Mouse (Mus musculus): ENCODE measurements around the gene Dock10. TPM values are rescaled to one million over a fixed set of nuclear protein-coding genes. Genes with fewer than 3 reads are reported as not detected.
A peak's percentile ranks its signal among the peaks of the same experiment; 100 is the strongest.

Gene Dock10
- polyA plus RNA-seq, 1 experiment from 2014 or later: 3.2 TPM

- H3K4me2 ChIP-seq (ENCODE audit: low read length): no peak overlapping the region
- no peaks in the 10 kb centered on the region for H3K36me3 ChIP-seq (ENCODE audit: control insufficient read depth, insufficient read depth)
- no peak overlapping the region for H3K4me3 ChIP-seq (replicated peaks; ENCODE audit: low read length)
- H3K9ac ChIP-seq (replicated peaks; ENCODE audit: low read depth, low read length): no peak overlapping the region
- no peak overlapping the region for H3K27ac ChIP-seq (ENCODE audit: low read length)
- H3K4me1 ChIP-seq (replicated peaks; ENCODE audit: control insufficient read depth, insufficient read depth, low read length): no peaks in the 10 kb centered on the region
- 97% methylated on average over 1 of the region's 1 CpGs for WGBS
- H3K27me3 ChIP-seq (replicated peaks; ENCODE audit: control insufficient read depth, insufficient read depth, low read length): no peaks in the 10 kb centered on the region
- H3K9me3 ChIP-seq (ENCODE audit: control insufficient read depth, low read length): no peaks in the 10 kb centered on the region
- ATAC-seq: no peak
Observed at GRCm38 (mm10) chr1:80556446-80556845, 201.9 kb downstream of the Dock10 start.

GRCm38 (mm10) chr1:80541522-80541921 lies 216.8 kb downstream of the Dock10 start:
- H3K4me3 ChIP-seq (replicated peaks; ENCODE audit: low read length): no peak overlapping the region
- no peak overlapping the region for H3K9ac ChIP-seq (replicated peaks; ENCODE audit: low read depth, low read length)
- H3K9me3 ChIP-seq (ENCODE audit: control insufficient read depth, low read length): no peaks in the 10 kb centered on the region
- peak; percentile 23; the same call in 1 of the 2 replicates for ATAC-seq
- no peaks in the 10 kb centered on the region for H3K27me3 ChIP-seq (replicated peaks; ENCODE audit: control insufficient read depth, insufficient read depth, low read length)
- no peak overlapping the region for H3K27ac ChIP-seq (ENCODE audit: low read length)
- H3K4me2 ChIP-seq (ENCODE audit: low read length): no peak overlapping the region
- no peaks in the 10 kb centered on the region for H3K36me3 ChIP-seq (ENCODE audit: control insufficient read depth, insufficient read depth)
- WGBS: 88% methylated on average over 3 of the region's 3 CpGs
- H3K4me1 ChIP-seq (replicated peaks; ENCODE audit: control insufficient read depth, insufficient read depth, low read length): no peaks in the 10 kb centered on the region

GRCm38 (mm10) chr1:80522197-80522596 lies 236.1 kb downstream of the Dock10 start:
- H3K4me3 ChIP-seq (replicated peaks; ENCODE audit: low read length): no peak overlapping the region
- ATAC-seq: no peak

GRCm38 (mm10) chr1:80520456-80520855 lies 237.9 kb downstream of the Dock10 start:
- no peak overlapping the region for H3K9ac ChIP-seq (replicated peaks; ENCODE audit: low read depth, low read length)
- H3K4me1 ChIP-seq (replicated peaks; ENCODE audit: control insufficient read depth, insufficient read depth, low read length): peaks cover 8% of the 10 kb centered on the region
- H3K4me2 ChIP-seq (ENCODE audit: low read length): no peak overlapping the region
- H3K27me3 ChIP-seq (replicated peaks; ENCODE audit: control insufficient read depth, insufficient read depth, low read length): no peaks in the 10 kb centered on the region
- WGBS: 9% methylated on average over 2 of the region's 2 CpGs
- H3K27ac ChIP-seq (ENCODE audit: low read length): no peak overlapping the region
- no peaks in the 10 kb centered on the region for H3K9me3 ChIP-seq (ENCODE audit: control insufficient read depth, low read length)
- no peak overlapping the region for H3K4me3 ChIP-seq (replicated peaks; ENCODE audit: low read length)
- H3K36me3 ChIP-seq (ENCODE audit: control insufficient read depth, insufficient read depth): no peaks in the 10 kb centered on the region
- peak; percentile 68 for ATAC-seq

More at GRCm38 (mm10) chr1:80522197-80522596, 236.1 kb downstream of the Dock10 start:
- WGBS: 66% methylated on average over 5 of the region's 5 CpGs
- H3K36me3 ChIP-seq (ENCODE audit: control insufficient read depth, insufficient read depth): no peaks in the 10 kb centered on the region
- no peaks in the 10 kb centered on the region for H3K27me3 ChIP-seq (replicated peaks; ENCODE audit: control insufficient read depth, insufficient read depth, low read length)
- no peak overlapping the region for H3K9ac ChIP-seq (replicated peaks; ENCODE audit: low read depth, low read length)
- no peaks in the 10 kb centered on the region for H3K9me3 ChIP-seq (ENCODE audit: control insufficient read depth, low read length)
- no peak overlapping the region for H3K4me2 ChIP-seq (ENCODE audit: low read length)
- peaks cover 8% of the 10 kb centered on the region for H3K4me1 ChIP-seq (replicated peaks; ENCODE audit: control insufficient read depth, insufficient read depth, low read length)
- no peak overlapping the region for H3K27ac ChIP-seq (ENCODE audit: low read length)

- 6% methylated on average over 1 of the region's 1 CpGs for WGBS
- Histone ChIP-seq H3K4me3 (replicated peaks; ENCODE audit: low read length) (no peak overlapping the region), H3K27me3 (replicated peaks; ENCODE audit: control insufficient read depth, insufficient read depth, low read length) (no peaks in the 10 kb centered on the region), H3K27ac (ENCODE audit: low read length) (no peak overlapping the region), H3K4me2 (ENCODE audit: low read length) (no peak overlapping the region), H3K4me1 (replicated peaks; ENCODE audit: control insufficient read depth, insufficient read depth, low read length) (peaks cover 8% of the 10 kb centered on the region), H3K36me3 (ENCODE audit: control insufficient read depth, insufficient read depth) (no peaks in the 10 kb centered on the region), H3K9me3 (ENCODE audit: control insufficient read depth, low read length) (no peaks in the 10 kb centered on the region), H3K9ac (replicated peaks; ENCODE audit: low read depth, low read length) (no peak overlapping the region)
- ATAC-seq: peak; percentile 45
Observed at GRCm38 (mm10) chr1:80519893-80520292, 238.4 kb downstream of the Dock10 start.

GRCm38 (mm10) chr1:80515836-80516235 lies 242.5 kb downstream of the Dock10 start:
- Histone ChIP-seq H3K4me3 (replicated peaks; ENCODE audit: low read length) (no peak overlapping the region), H3K4me1 (replicated peaks; ENCODE audit: control insufficient read depth, insufficient read depth, low read length) (peaks cover 8% of the 10 kb centered on the region), H3K9ac (replicated peaks; ENCODE audit: low read depth, low read length) (no peak overlapping the region), H3K27me3 (replicated peaks; ENCODE audit: control insufficient read depth, insufficient read depth, low read length) (no peaks in the 10 kb centered on the region), H3K9me3 (ENCODE audit: control insufficient read depth, low read length) (no peaks in the 10 kb centered on the region), H3K4me2 (ENCODE audit: low read length) (no peak overlapping the region), H3K27ac (ENCODE audit: low read length) (no peak overlapping the region), H3K36me3 (ENCODE audit: control insufficient read depth, insufficient read depth) (no peaks in the 10 kb centered on the region)
- 34% methylated on average over 6 of the region's 6 CpGs for WGBS
- no peak for ATAC-seq

- Histone ChIP-seq H3K27ac (ENCODE audit: low read length) (no peak overlapping the region), H3K9ac (replicated peaks; ENCODE audit: low read depth, low read length) (no peak overlapping the region), H3K36me3 (ENCODE audit: control insufficient read depth, insufficient read depth) (no peaks in the 10 kb centered on the region), H3K4me1 (replicated peaks; ENCODE audit: control insufficient read depth, insufficient read depth, low read length) (no peaks in the 10 kb centered on the region), H3K27me3 (replicated peaks; ENCODE audit: control insufficient read depth, insufficient read depth, low read length) (no peaks in the 10 kb centered on the region), H3K9me3 (ENCODE audit: control insufficient read depth, low read length) (no peaks in the 10 kb centered on the region), H3K4me2 (ENCODE audit: low read length) (no peak overlapping the region), H3K4me3 (replicated peaks; ENCODE audit: low read length) (no peak overlapping the region)
- ATAC-seq: peak; percentile 61
- 63% methylated on average over 8 of the region's 8 CpGs for WGBS
Observed at GRCm38 (mm10) chr1:80512210-80512948, 245.9 kb downstream of the Dock10 start.

GRCm38 (mm10) chr1:80504757-80505156 lies 253.6 kb downstream of the Dock10 start:
- H3K9ac ChIP-seq (replicated peaks; ENCODE audit: low read depth, low read length): no peak overlapping the region
- ATAC-seq: no peak
- no peak overlapping the region for H3K4me2 ChIP-seq (ENCODE audit: low read length)
- H3K27ac ChIP-seq (ENCODE audit: low read length): no peak overlapping the region
- H3K4me3 ChIP-seq (replicated peaks; ENCODE audit: low read length): no peak overlapping the region
- 0 out of 2 replicates have a peak, but pooled peaks cover 3% of the 10 kb centered on the region for H3K4me1 ChIP-seq (replicated peaks; ENCODE audit: control insufficient read depth, insufficient read depth, low read length)
- H3K9me3 ChIP-seq (ENCODE audit: control insufficient read depth, low read length): no peaks in the 10 kb centered on the region
- 85% methylated on average over 2 of the region's 2 CpGs for WGBS
- H3K36me3 ChIP-seq (ENCODE audit: control insufficient read depth, insufficient read depth): no peaks in the 10 kb centered on the region
- no peaks in the 10 kb centered on the region for H3K27me3 ChIP-seq (replicated peaks; ENCODE audit: control insufficient read depth, insufficient read depth, low read length)

- WGBS: 81% methylated on average over 4 of the region's 4 CpGs
- Histone ChIP-seq H3K27ac (ENCODE audit: low read length) (no peak overlapping the region), H3K4me1 (replicated peaks; ENCODE audit: control insufficient read depth, insufficient read depth, low read length) (0 out of 2 replicates have a peak, but pooled peaks cover 3% of the 10 kb centered on the region), H3K9me3 (ENCODE audit: control insufficient read depth, low read length) (no peaks in the 10 kb centered on the region), H3K4me3 (replicated peaks; ENCODE audit: low read length) (no peak overlapping the region), H3K27me3 (replicated peaks; ENCODE audit: control insufficient read depth, insufficient read depth, low read length) (no peaks in the 10 kb centered on the region), H3K36me3 (ENCODE audit: control insufficient read depth, insufficient read depth) (no peaks in the 10 kb centered on the region), H3K9ac (replicated peaks; ENCODE audit: low read depth, low read length) (no peak overlapping the region), H3K4me2 (ENCODE audit: low read length) (no peak overlapping the region)
- no peak for ATAC-seq
Observed at GRCm38 (mm10) chr1:80504081-80504480, 254.2 kb downstream of the Dock10 start.
